10 mouse cellular contexts compared by ENCODE assay signal in the genomic region with DNA sequence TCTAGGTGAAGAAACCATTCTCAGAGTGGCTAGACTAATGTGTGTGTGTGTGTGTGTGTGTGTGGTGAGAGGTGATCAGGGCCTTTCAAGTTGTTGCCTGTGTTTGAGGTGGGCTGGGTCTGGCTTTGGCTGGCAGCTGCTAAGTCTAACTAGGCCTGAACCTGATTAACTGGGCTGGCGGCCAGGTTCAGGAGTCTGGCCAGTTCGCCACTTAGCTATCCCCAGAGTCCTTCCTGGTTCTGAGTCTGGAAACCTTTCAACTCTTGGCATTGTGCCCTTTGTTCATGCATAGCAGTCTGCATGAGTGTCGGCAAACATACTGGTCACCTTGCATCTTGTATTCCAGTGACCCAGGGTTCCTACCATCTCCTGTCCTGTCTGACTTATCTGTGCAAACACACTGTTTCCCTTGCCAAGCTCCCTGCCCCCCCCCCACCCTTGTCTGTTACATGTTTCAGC. TPM values are rescaled to one million over a fixed set of nuclear protein-coding genes. Genes with fewer than 3 reads are reported as not detected.
DNase-seq lines count a peak whose midpoint lies in the region; ATAC-seq and TF ChIP-seq lines count a peak whose summit lies in the region.
"Had no signal": no experiment of that assay in that cellular context is flagged by ENCODE, and none has a peak within 500 bp of the region (broad histone marks: within the 10 kb centered on the region; RNA-seq: fewer than 3 reads in every experiment).

No protein-coding gene starts in this region.

- no peaks in the 10 kb centered on the region for H3K9me3 ChIP-seq in heart, embryonic 10.5 days
- no peaks in the 10 kb centered on the region for H3K9me3 ChIP-seq in kidney, embryonic 15.5 days (replicated peaks)
- H3K9me3 ChIP-seq in midbrain, embryonic 13.5 days = no peaks in the 10 kb centered on the region
- H3K9me3 ChIP-seq: neural tube, embryonic 12.5 days had no signal

- TF ChIP-seq CTCF in heart, adult 2 months (IDR thresholded peaks at IDR 0.05) = no peak

- no peak overlapping the region; the same call in 1 of the 2 replicates for H3K27ac ChIP-seq in heart, embryonic 10.5 days
- no peak overlapping the region; the same call in 1 of the 2 replicates for H3K27ac ChIP-seq in heart, adult 2 months
- H3K27ac ChIP-seq in kidney, embryonic 15.5 days = peak overlapping the region; percentile 28; the same call in 1 of the 2 replicates
- no peak overlapping the region for H3K27ac ChIP-seq in midbrain, embryonic 13.5 days
- H3K27ac ChIP-seq: neural tube, embryonic 12.5 days had no signal

- peak; percentile 98 for DNase-seq in heart, adult 11 months
- no peak for DNase-seq in heart, embryonic 10.5 days (ENCODE audit: low spot score)
- peak; percentile 56 for DNase-seq in cerebellum, adult 11 months
- peak; percentile 73 to 86 for DNase-seq in heart, adult 2 months
- DNase-seq in thymus, postnatal 25 days = no peak

- H3K9ac ChIP-seq in heart, adult 2 months (ENCODE audit: low read depth, low read length) = no peak overlapping the region
- no peak overlapping the region for H3K9ac ChIP-seq in kidney, embryonic 15.5 days
- H3K9ac ChIP-seq in midbrain, embryonic 13.5 days (replicated peaks) = no peak overlapping the region
- H3K9ac ChIP-seq: neural tube, embryonic 12.5 days had no signal

- H3K79me2 ChIP-seq in heart, adult 2 months (replicated peaks; ENCODE audit: control insufficient read depth, insufficient read depth, low read length) = no peaks in the 10 kb centered on the region

- TF ChIP-seq EP300 in heart, adult 2 months (IDR thresholded peaks at IDR 0.05; ENCODE audit: insufficient read depth, low read depth, low read length) = 0 out of 2 replicates have a peak, but pooled peaks have one; percentile 12

- intact Hi-C loops in heart, adult 2 months (cut with DNase I) = loop anchor here (5.0 kb wide), 1 partner anchor 50 kb away; the partner anchor contains the start of gene Fuca2

- ATAC-seq in kidney, embryonic 15.5 days (replicated peaks; ENCODE audit: low FRiP score) = peak; percentile 57
- ATAC-seq in midbrain, embryonic 13.5 days = peak; percentile 55; the same call in 1 of the 2 replicates
- ATAC-seq in megakaryocyte, adult 5-6 weeks (ENCODE audit: poor library complexity, severe bottlenecking) = no peak

- no peaks in the 10 kb centered on the region for H3K27me3 ChIP-seq in heart, embryonic 10.5 days (ENCODE audit: insufficient read depth, poor library complexity, severe bottlenecking)
- no peaks in the 10 kb centered on the region for H3K27me3 ChIP-seq in heart, adult 2 months (ENCODE audit: control insufficient read depth, insufficient read depth, low read length)
- H3K27me3 ChIP-seq in kidney, embryonic 15.5 days = no peaks in the 10 kb centered on the region
- no peaks in the 10 kb centered on the region for H3K27me3 ChIP-seq in midbrain, embryonic 13.5 days
- H3K27me3 ChIP-seq: CH12.LX; neural tube, embryonic 12.5 days had no signal

- H3K4me3 ChIP-seq in heart, embryonic 10.5 days = no peak overlapping the region
- no peak overlapping the region for H3K4me3 ChIP-seq in heart, adult 2 months
- no peak overlapping the region for H3K4me3 ChIP-seq in kidney, embryonic 15.5 days (replicated peaks)
- H3K4me3 ChIP-seq in midbrain, embryonic 13.5 days (replicated peaks) = no peak overlapping the region
- H3K4me3 ChIP-seq: neural tube, embryonic 12.5 days had no signal

- H3K4me2 ChIP-seq in kidney, embryonic 15.5 days = no peak overlapping the region
- H3K4me2 ChIP-seq in midbrain, embryonic 13.5 days (replicated peaks) = no peak overlapping the region
- H3K4me2 ChIP-seq: neural tube, embryonic 12.5 days had no signal

- 42% methylated on average over 3 of the region's 3 CpGs for WGBS in heart, embryonic 10.5 days
- 4% methylated on average over 3 of the region's 3 CpGs for WGBS in heart, adult 2 months
- 57% methylated on average over 3 of the region's 3 CpGs for WGBS in kidney, embryonic 15.5 days
- WGBS in midbrain, embryonic 13.5 days = 70% methylated on average over 3 of the region's 3 CpGs

- no peak for TF ChIP-seq POLR2A in heart, adult 2 months (IDR thresholded peaks at IDR 0.05; ENCODE audit: insufficient read depth, low read depth, low read length)

- no peaks in the 10 kb centered on the region for H3K36me3 ChIP-seq in heart, embryonic 10.5 days
- H3K36me3 ChIP-seq in heart, adult 2 months (ENCODE audit: control insufficient read depth, insufficient read depth, low read length) = no peaks in the 10 kb centered on the region
- no peaks in the 10 kb centered on the region for H3K36me3 ChIP-seq in kidney, embryonic 15.5 days
- no peaks in the 10 kb centered on the region for H3K36me3 ChIP-seq in midbrain, embryonic 13.5 days
- H3K36me3 ChIP-seq: neural tube, embryonic 12.5 days had no signal

- peaks cover 11% of the 10 kb centered on the region; the same call in 1 of the 2 replicates for H3K4me1 ChIP-seq in heart, embryonic 10.5 days
- H3K4me1 ChIP-seq in heart, adult 2 months (ENCODE audit: control insufficient read depth, insufficient read depth, low read length) = no peaks in the 10 kb centered on the region
- peaks cover 22% of the 10 kb centered on the region for H3K4me1 ChIP-seq in kidney, embryonic 15.5 days
- no peaks in the 10 kb centered on the region for H3K4me1 ChIP-seq in midbrain, embryonic 13.5 days (replicated peaks)
- H3K4me1 ChIP-seq: neural tube, embryonic 12.5 days had no signal

RNA-seq across cellular contexts. Expression of gene Phactr2, which starts 27.4 kb away (rescaled TPM):
- polyA plus RNA-seq in heart, embryonic 10.5 days (2016; fragmentation: Nextera tagmentation; extraction: Ambion mirVana) = 53.3 and 54.6 TPM in 2 replicates
- total RNA-seq in heart, adult 2 months (2021) = 10 to 100 TPM; 47.7 to 49.3 TPM
- polyA plus RNA-seq in heart, adult 2 months (2012; rRNA removed) = 15.2 and 23.9 TPM in 2 replicates
- 28.1 and 30.6 TPM in 2 replicates for polyA plus RNA-seq in kidney, embryonic 15.5 days (2015; fragmentation: Nextera tagmentation; extraction: Ambion mirVana)
- polyA plus RNA-seq in midbrain, embryonic 13.5 days (2015; fragmentation: Nextera tagmentation; extraction: Ambion mirVana) = 5.1 and 6.4 TPM in 2 replicates
- total RNA-seq in megakaryocyte, adult 5-6 weeks (2015) = 31.2 and 40.1 TPM in 2 replicates
- total RNA-seq in megakaryocyte, adult 5-6 weeks (2017) = 30.1 and 40.2 TPM in 2 replicates

RNA-seq across cellular contexts. Expression of gene Fuca2, which starts 52.5 kb away (rescaled TPM):
- polyA plus RNA-seq in heart, embryonic 10.5 days (2016; fragmentation: Nextera tagmentation; extraction: Ambion mirVana) = 41.2 and 51.9 TPM in 2 replicates
- 100 to 1,000 TPM; 202 to 207 TPM for total RNA-seq in heart, adult 2 months (2021)
- 86.2 and 164 TPM in 2 replicates for polyA plus RNA-seq in heart, adult 2 months (2012; rRNA removed)
- 81.9 and 89.7 TPM in 2 replicates for polyA plus RNA-seq in kidney, embryonic 15.5 days (2015; fragmentation: Nextera tagmentation; extraction: Ambion mirVana)
- 22.0 TPM in 2 replicates for polyA plus RNA-seq in midbrain, embryonic 13.5 days (2015; fragmentation: Nextera tagmentation; extraction: Ambion mirVana)
- total RNA-seq in megakaryocyte, adult 5-6 weeks (2015) = 181 and 184 TPM in 2 replicates
- total RNA-seq in megakaryocyte, adult 5-6 weeks (2017) = 95.8 and 116 TPM in 2 replicates

Comparison
In these comparisons a context has a peak if more than half of its experiments do, and no peak if none do; other contexts are left out.
1. DNase-seq: peak in heart, adult 11 months (single experiment), cerebellum, adult 11 months (single experiment) and heart, adult 2 months (2 of 2); none in heart, embryonic 10.5 days (single experiment) and thymus, postnatal 25 days (single experiment).